Mouse (Mus musculus) liver, postnatal 0 days (tissue): Measurements from ENCODE around the gene Scn2a.

Experiments
- CTCF ChIP-seq: sonication (generic); IDR thresholded peaks from 2 replicates; pipeline ENCODE4 v1.5.1; 2016; ENCODE audit warnings: antibody characterized with exemption, low read depth
- EP300 ChIP-seq: IDR thresholded peaks from 2 replicates; pipeline ENCODE4 v1.6.1; 2016; ENCODE audit warnings: antibody characterized with exemption, low read depth, mild to moderate bottlenecking

DNA sequence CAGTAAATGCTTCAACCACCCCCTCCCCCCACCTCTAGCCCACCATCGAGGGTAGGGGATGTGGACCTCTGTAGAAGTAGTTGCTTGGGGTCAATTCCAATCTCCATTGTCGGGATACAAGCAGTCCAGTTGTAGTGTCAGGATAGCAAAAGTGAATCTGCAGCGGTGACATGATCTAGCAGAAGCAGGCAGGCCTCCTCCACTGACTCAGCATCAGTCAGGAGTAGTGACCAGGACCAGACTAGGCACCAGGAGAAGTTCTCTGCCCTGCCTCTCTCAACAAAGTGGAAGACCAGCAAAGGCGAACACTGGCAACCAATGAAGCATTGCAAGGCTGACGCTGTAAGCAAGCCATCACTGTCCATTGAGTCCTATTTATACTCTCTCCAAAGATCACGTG lies 186.0 kb downstream of the Scn2a start:
- TF ChIP-seq EP300 (no peak), CTCF (no peak)
